Mouse (Mus musculus) adrenal gland, adult 2 months (tissue): ENCODE results near the gene Wdr82. TPM values are rescaled to one million over a fixed set of nuclear protein-coding genes. Genes with fewer than 3 reads are reported as not detected.

Experiments
- DNase-seq: peaks from one replicate; pipeline ENCODE4 v3.0.0; 2021
- long read RNA-seq: library from polyadenylated mRNA; stranded (forward); transcript quantifications from one replicate; pipeline ENCODE4 v2.0.0, GENCODE M21; 2021
- polyA plus RNA-seq: library from polyadenylated mRNA; depleted of rRNA; stranded (reverse); fragments of >200 nt; gene quantifications from 2 replicates; pipeline ENCODE4 v1.2.3, GENCODE M21; 2012; rRNA removed
- total RNA-seq, 2 experiments: library from RNA; stranded (reverse); gene quantifications; 2 replicates each; pipeline ENCODE4 v1.2.3; 2021

Wdr82 gene
- total RNA-seq (10 to 100 TPM; 66.8 to 75.8 TPM), polyA plus RNA-seq (50.5 and 67.4 TPM in 2 replicates)
- long read RNA-seq, partial matches to known transcripts = 0 of 12 reads
- long read RNA-seq, other reads (novel, unspliced or antisense) = 7 of 12 reads

DNA sequence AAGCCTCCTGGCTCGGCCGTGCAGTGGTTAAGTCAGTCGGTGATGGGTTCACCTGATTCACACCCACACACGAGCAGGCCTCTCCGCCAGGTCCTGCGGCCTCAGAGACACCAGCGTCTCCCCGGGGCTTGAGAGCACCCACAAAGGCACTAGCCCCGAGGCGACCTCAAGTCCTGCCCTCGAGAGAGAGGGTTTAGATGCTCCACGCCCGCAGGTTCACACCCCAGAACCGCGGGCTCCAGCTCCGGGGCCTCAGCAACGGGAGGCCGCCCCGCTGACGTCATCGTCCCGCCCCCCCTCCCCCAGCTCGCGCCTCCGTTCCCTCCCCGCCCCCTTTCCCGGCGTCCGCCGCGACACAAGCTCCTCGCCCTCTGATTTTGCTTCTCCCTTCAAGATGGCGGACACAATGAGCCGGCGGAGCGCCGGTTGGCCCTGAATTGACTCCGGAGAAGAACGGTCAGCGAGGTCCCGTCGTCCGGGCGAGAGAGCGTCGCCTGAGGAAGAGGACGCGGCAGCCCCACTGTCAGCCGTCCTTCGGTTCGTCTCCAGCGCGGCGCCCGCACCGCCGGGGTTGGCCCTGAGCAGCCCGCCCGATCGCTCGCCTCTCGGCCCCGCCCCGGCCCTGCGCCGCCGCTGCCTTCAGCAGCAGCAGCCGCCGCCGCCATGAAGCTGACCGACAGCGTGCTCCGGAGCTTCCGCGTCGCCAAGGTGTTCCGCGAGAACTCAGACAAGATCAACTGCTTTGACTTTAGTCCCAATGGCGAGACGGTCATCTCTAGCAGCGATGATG lies at the start of gene Wdr82:
Gene Wdr82, plus strand, starts transcription at position 373 of the 790 bp plus-strand sequence.
- DNase-seq = peak; percentile 93

DNA sequence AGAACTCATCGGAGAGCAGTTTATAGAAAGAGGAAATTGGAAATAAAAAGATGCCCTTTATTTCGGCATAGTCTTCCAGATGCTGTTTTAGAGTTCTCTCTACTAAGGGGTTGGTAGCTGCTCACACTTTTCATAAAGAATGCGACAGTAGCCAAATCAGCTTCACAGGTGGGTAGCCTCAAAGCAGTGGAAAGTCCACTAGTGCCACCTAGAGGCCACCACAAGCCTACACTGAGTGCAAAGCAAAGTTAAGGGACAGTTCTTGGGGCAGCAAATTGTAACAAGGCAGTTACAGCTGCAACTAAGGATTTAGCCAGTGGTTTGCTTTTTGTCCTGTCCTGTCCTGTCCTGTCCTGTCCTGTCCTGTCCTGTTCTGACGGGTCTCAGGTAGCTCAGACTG lies 47.1 kb upstream of the Wdr82 start:
- DNase-seq = peak; percentile 27

DNA sequence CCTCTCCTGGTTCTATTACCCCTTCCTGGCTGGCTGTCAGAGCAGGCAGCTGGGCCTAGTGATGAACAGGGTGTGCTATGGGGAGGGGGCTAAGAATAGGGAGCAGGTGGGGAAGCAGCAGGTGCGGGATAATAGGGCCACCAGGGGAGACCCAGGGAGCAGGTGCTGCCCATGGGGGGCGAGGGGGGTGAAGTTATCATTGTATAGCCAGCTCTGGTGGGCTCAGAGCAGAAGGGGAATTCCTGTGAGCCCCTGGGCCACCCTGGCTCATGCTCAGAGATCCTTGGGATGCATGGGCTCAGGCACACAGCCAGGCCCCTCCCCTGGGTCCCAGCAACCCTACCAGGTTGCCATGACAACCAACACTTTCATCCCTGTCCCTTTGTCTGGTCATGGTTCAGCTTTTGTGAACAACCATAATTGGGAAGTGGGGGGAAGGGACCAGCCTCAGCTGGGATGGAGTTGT lies 43.9 kb upstream of the Wdr82 start:
- DNase-seq = no peak

DNA sequence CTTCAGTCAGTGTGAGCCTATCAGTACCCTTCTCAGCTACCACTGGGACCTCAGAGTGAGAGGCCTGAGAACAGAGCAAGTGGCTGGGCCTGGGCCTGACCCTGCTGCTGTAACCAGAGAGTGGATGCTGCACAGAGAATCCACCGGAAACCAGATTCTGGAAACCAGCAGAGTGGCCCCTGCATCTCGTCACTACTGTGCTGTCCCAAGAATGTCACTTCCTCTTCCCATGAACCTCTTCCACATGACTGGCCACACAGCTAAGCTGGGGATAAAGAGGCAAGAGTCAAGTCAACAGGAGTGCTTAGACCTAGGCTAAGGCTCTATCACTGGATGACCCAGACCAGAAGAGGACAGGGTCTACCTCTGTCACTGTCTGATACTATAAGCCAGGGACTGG lies 41.7 kb upstream of the Wdr82 start:
- DNase-seq = no peak

DNA sequence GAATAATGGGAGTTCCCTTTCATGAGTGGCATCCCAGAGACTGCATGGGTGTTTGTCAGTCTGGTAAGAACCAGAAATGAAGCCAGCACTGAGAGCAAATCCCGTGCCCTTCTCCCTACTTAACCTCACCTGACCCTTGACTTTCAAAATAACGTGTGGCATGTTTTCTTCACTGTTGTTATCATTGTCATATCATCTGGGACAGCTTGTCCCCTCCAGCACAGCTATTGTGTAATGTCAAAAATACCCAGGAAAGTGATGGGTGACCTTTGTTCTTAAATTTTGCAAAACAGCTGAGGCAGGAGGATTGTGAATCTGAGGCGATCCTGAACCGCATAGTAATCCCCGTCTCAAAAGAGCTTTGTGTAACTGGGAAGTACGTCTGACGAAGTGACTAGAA lies 40.5 kb upstream of the Wdr82 start:
- no peak for DNase-seq

DNA sequence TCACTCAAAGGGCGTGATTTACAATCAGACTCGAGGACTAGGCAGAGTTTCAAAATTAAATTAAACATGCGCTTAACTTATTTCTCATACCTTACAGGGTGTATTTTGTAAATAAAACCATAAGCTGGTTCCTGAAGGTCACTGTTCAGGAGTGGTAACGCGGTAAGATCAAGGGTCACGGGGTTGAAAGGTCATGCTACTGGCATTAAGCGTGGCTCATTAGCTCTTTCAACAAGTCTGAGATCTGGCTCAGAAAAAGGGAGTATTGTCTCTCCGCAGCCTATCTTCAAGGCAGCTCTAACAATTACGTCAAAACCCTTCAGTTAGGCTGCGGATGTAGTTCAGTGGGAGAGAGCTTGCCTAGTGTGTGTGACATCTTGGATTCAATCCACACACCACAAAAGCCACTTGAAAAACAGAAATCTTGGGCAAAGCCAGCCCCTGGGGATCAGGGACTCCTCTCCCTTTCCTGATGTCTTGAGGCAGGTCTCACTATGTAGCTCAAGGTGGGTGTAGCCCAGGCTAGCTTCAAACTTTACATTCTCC lies 33.0 kb upstream of the Wdr82 start:
- no peak for DNase-seq

DNA sequence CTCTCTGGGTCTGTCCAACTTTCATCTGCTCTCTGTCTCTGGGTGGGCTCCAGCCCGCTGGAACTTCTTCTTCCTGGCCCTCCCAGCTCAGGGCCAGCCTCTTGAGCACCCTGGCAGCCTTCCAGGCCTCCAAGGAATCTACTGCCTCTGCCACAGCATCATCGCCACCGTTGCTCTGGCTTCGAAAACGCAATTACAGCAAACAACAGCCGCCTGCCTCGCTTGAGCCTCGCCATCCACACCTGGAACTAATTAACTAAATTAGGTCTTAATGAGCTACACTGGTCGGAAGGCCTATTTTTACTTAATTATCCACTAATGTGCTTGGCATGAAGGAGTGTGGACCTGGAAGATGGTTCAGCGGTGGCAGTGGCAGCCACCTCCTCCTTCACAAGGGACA lies 31.0 kb upstream of the Wdr82 start:
- DNase-seq = no peak

DNA sequence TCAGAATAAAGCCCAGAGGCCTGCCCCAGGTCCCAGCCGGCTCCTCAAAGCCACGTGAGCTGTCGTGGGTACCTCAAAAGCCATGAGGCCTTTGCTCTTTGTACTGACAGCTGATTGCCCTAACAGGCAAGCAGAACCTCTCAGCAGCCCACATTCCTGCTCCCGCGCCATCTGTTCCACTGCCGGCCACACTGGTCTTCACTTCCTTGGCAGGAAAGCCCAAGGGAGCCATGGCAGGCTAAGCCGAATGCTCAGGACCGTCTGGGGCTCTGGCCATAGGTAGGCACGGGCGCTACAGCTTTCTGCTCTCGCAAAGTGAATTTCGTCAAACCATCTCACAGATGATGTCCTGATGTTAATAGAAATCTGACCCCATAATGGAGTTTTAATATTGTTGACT lies 28.8 kb upstream of the Wdr82 start:
- DNase-seq = no peak

DNA sequence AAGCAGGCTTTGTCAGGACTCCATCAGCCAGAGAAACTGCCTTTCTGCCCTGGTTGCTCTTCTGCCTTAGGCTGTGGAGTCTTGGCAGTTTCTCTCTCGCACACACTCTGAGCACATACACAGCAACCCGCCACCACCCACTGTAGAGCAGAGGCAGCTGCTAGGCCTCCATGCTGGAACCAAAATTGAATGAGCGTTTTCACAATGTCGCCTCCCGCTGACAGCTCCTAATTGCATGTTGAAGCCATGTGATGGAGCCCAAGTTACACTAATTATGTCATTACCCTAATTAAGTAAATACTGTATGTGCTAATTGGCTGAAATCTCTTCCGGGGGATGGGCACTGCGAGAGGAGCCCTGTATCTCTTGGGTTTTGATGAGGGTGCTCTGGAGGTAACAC lies 26.6 kb upstream of the Wdr82 start:
- no peak for DNase-seq

DNA sequence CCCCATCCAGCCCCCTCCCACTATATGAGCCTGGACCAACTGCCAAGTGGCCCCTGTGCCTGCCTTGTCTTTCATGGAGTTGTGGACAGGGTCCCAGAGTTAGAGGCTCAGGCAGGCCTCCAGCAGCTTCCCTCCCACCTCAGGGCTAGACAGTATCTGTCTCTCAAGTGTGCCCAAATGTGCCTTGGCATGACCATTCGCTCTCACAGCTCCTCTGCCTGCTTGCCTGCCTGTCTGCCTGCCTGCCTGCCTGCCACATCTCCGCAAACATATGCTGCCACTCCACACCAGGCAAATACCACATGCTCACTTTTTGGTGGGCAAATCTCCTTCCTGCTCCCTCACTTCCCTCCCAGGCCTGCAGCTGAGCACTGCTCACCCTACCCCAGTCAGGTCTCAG lies 25.1 kb upstream of the Wdr82 start:
- DNase-seq = no peak

DNA sequence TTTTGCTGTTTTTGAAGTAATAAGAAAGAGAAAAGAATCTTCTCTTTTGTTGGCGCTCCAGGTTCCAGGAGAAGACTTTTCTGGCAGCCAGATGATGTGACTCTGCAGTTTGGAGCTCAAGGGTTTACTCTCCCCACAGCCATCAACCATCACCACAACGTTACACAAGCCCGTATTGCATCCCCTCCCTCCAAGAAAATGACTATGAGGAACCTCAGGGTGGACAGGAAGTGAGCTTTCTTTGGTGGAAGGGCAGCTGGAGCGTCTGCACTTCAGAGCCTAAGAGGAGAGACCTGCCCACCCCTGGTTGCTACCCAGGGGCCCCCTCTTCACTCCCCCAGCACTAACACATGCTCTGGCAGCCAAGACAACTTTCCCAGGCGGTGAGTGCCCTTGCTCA lies 23.4 kb upstream of the Wdr82 start:
- no peak for DNase-seq

DNA sequence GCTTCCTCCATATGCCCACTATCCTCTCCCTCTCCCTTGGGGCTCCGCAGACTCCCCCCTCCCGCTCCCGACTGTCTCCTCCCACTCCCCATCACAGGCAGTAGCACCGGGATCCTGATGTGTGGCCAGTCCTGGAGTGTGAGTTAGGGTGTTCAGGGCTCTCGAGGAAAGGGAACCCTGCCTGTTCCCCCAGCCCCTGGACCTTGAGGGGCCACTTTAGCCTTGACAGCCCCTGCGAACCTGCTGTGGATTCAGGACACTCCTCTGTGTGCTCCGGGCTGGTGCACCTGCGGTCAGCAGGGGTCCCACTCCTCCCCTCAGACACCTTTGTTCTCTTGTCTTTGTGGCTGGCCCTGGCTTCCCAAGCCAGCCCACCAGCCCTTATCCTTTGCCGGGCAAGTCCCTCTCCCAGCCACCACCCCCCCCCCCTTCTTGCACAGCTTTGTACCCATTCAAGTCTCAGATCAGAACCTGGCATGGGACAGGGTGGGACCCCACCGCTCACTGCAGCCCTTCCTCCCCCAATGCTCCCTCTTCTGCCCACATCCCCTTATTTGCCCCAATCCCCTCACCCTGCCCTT lies 22.8 kb upstream of the Wdr82 start:
- no peak for DNase-seq

DNA sequence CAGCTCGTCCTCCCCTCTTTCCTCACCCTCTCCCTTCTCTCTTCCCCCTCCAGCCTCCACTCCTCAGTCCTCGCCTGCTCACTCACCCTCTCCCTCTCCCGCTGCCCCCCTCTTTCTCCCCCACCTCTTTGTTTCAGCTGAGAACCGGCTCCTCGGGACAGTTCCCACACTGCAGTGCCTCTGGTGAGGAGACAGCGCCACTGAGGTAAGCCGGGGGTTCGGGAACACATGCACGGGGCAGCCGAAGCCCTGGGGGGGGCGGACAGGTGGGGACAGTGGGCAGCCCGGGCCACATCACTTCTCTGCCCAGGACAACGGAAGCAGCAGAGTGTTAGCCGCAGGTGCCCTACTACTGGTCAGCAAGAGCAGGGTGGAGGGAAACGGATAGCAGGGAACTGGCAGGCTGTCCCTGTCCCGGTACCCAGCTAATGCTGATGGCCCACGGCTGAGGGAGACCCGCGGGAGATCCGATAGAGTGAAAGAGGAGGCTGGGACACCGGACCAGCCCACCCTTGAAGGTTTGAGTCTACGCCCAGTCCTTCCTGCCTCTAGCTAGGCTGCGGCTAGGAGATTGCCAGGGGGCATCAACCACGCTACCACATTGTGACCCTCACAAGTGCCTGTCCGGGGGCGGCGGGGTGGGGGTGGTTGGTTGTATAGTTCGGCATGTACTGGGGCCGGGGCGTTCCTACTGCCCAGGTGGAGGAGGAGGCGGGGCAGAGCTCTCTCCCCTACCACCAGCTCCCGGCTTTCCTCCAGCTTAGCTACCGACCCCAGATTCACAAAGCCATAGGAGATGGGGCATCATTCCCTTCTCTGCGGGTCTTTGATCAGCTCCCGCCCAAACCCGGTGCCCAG lies 22.0 kb upstream of the Wdr82 start:
- no peak for DNase-seq

DNA sequence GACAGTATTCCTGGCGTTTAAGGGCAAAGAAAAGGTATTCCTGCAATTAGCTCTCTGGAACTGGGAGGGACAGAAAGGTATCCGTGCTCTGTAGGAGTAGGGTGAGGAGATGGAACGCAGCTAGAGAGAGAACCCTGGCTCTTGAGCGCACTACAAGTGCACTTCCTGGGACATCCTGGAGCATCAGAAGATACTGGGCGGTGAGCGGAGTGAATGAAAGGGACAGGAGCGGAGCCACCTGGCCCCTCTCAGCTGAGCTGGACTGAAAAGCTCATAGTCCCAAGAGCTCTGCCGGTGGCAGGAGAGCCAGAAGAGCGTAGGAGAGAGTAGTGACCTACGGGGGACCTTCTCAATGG lies 21.4 kb upstream of the Wdr82 start:
- no peak for DNase-seq

DNA sequence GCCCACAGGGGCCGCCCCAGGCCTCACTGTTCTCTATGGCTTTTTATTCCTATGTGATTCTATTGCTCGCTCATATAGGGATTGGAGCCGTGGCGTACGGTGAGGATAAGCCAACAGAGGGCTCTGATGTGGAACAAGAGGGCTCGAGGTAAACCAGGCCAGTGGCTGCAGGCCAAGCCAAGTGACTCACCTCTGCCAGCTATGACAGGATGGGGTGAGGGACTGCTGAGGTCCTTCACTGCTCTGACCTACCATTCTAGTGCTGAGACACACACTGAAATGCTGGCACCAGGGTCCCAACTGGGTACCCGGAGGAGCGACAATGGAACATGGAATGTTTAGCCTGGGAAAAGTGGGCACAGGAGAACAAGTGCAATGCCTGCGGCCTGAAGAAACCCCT lies 16.6 kb upstream of the Wdr82 start:
- peak; percentile 90 for DNase-seq

DNA sequence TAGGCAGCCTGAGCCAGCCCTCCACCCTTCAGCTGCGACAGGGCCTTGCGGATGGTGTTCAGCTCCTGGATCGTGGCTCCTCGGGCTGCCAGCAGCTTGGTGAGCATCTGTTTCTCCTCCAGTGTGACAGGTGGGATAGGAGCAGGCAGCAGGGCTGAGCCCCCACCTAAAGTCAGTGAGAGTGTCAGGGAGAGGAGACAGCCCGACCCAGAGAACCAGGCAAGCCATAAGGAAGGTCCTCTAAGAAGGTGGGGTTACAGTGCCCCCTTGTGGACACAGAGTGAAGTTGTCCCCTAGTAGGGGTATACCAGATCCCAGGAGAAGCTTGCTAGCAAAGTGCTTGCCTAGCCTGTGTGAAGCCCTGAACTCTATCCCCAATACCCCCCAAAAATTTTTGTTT lies 14.3 kb upstream of the Wdr82 start:
- peak; percentile 51 for DNase-seq

DNA sequence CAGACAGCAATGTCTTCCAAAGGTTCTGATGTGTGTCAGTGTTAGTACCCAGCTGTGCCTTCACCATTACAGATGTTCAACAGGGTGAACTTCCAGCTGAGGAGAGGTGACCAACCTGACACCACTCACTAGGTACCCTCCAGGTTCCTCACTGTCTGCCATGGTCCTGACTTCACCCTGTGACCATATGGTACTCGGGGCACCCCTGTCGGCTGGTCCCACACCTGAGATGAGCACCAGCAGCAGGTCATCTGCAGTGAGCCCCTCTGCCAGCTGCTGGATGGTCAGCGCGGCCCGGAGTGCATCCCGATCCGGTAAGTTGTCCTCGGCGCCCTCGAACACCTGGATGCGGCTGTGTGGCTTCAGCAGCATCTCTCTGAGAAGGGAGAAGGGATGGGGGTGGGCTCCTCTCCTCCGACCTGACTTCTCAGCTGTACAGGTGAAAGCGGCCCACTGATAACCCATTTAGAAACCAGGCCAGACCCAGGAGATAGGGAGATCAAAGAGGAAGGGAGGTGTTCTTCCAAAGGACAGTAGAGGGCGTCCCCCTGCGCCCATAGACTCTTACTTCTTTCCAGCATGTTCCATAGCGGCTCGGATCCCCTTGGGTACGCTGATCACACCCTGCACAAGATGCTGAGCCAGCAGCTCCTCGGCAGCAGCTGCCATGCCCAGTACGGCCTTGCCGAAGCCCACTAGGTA lies 13.7 kb upstream of the Wdr82 start:
- DNase-seq = no peak

DNA sequence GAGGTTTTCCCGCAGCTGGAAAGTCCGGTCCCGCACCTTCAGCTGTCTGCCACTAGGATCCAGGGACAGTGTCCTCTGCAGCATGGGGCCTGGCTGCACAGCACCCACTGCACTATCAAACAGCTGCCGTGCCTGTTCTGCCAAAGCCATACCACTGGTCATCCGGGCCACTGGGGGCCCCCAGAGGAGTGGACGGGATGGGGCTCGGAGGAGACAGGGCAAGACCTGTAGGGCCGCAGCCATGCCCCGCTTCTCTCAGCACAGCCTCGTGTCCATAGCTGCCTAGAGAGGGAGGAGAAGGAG lies 13.2 kb upstream of the Wdr82 start:
- no peak for DNase-seq

DNA sequence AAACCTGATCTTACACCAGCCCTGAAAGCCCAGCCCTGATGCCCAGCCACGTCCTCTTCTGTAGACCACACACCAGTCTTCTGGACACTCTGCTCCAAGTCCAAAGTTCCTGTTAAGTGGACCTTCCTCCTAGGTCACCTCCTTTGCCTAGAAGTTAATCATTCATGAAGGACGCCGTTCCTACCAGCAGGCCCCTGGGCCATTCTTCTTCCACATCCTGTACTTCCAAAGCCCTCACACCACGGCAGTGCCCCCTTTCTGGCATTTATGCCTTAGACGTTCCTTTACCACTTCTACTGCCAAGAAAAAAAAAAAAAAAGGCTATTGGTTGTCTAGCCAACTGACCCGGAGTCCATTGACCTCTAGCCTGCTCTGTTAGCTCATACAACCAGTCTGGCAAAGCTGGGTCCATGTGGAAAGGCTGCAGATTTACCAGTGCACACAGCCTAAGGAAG lies 12.7 kb upstream of the Wdr82 start, which contains the start of gene Glyctk:
Gene Glyctk, minus strand, starts transcription at position 102 of the 455 bp plus-strand sequence.
- no peak for DNase-seq

DNA sequence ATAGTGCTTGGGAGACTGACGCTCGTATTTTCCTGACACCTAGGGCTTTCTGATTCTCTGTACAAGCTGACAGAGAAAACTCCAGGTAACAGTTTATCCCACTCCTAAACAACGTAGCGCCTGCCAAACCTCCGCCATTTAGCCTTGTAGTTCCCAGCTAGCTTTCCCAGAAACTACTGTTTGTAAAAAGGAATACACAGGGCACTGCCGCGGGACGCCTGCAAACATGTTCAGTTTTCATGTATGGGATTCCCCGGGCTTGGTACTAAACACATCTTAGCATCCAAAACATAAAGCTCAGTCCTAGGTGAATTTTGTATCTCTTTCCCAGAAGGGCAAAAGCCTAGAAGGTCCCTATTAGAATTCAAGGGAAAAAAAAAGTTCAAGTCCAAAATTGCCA lies 11.5 kb upstream of the Wdr82 start:
- no peak for DNase-seq

DNA sequence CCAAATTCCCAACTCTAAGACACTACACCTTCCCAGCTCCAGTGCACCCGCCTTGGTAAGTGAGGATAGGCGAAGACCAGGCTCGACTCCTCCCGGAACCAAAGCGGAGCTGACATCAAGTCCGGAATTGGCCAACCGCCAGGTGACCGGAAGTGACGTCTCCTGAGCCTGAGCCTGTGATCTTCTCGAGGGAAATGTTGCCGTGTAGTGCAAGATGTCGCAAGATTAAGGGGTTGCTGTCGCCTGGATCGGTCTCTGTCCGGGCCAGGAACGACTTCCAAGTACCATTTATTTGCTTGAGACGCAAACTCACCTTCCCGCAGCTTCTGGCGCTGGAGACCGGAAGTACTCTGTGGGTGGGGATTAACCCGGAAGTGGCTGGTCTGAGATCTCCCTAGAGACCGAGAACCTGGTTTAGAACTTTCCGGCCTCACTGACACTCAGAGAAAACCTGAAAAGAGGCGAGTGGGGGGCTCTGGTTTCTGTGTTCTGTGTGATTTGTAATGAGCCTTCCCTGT lies 10.9 kb upstream of the Wdr82 start:
- DNase-seq = peak; percentile 94

DNA sequence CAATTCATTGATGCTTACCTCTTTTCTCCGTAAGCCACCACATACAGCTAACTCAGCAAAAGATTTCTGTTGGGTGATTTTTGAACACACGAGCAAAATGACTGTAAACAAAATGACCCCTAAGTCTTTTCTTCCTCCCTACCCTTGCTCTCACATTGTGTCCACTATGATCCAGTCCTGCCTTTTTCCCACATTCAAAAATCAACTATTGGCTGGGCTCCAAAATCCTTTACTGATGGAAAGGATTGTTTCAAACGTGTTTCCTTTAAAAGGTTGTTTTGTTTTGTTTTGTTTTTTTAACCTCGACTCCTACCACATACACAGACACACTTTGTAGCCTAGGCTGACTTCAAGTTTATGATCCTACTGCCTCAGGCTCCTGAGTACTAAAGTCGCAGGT lies 10.3 kb upstream of the Wdr82 start:
- no peak for DNase-seq
